Mouse (Mus musculus): ENCODE measurements around the gene Nfkbib. TPM values are rescaled to one million over a fixed set of nuclear protein-coding genes. Genes with fewer than 3 reads are reported as not detected.
A peak's percentile ranks its signal among the peaks of the same experiment; 100 is the strongest.

The Nfkbib gene
- polyA plus RNA-seq, 1 experiment from 2014 or later, result 44.4 TPM

DNA sequence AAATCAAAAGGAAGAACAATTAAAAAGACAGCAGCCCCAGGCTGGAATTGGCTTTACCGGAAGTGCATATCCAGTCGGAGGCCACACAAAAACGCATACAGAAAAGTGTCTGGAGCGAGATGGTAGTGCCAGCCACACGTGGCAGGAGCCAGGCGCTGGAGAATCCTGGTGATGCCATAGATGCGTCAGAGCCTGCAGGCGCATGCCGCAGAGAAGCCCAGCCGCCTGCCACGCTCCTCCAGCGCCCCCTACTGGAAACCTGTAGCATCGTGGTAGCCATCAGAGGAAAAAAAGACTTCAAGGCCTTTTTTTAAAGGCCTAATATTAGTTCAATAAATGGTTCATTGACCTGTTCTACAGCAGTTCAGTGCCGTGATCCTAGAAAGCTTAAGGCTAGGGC lies 40.7 kb downstream of the Nfkbib start:
- no peak overlapping the region for H3K4me3 ChIP-seq (ENCODE audit: low read depth, low read length)
- ATAC-seq (ENCODE audit: insufficient number of reproducible peaks, low FRiP score, low TSS enrichment, low read depth), result no peak
- WGBS, result 9% methylated on average over 14 of the region's 14 CpGs
- no peaks in the 10 kb centered on the region for H3K36me3 ChIP-seq (ENCODE audit: control insufficient read depth, insufficient read depth, low read length)
- H3K27ac ChIP-seq (replicated peaks; ENCODE audit: low read depth, low read length), result no peak overlapping the region
- no peaks in the 10 kb centered on the region for H3K9me3 ChIP-seq (ENCODE audit: control insufficient read depth, low read length)
- H3K9ac ChIP-seq (ENCODE audit: low read length), result no peak overlapping the region
- DNase-seq (ENCODE audit: low spot score), result peak; percentile 91
- no peaks in the 10 kb centered on the region for H3K4me1 ChIP-seq (ENCODE audit: control insufficient read depth, insufficient read depth, low read length)
- H3K27me3 ChIP-seq (ENCODE audit: control insufficient read depth, insufficient read depth, low read length), result no peaks in the 10 kb centered on the region
- H3K4me2 ChIP-seq (ENCODE audit: low read depth, severe bottlenecking), result no peak overlapping the region

DNA sequence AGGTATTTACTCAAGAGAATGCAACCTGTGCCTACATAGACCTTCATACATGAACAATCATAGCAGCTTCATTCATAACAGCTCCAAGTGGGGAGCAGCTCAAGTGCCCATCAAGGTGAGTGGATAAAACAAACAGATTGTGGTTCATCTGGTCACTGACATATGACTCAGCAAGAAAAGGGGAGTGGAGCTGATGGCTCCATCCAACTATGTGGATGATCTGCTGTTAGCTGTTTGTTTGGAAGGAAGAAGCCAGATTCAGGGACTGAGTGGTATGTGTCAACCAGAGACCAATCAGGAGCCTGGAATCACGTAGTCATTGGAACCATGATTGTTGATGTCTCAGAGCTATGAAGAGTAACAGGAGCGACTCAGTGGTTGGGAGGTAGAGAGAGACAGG lies 42.7 kb downstream of the Nfkbib start:
- H3K36me3 ChIP-seq (ENCODE audit: control insufficient read depth, insufficient read depth, low read length), result no peaks in the 10 kb centered on the region
- 90% methylated on average over 2 of the region's 2 CpGs for WGBS
- H3K4me3 ChIP-seq (ENCODE audit: low read depth, low read length), result no peak overlapping the region
- H3K27me3 ChIP-seq (ENCODE audit: control insufficient read depth, insufficient read depth, low read length), result no peaks in the 10 kb centered on the region
- no peak overlapping the region for H3K9ac ChIP-seq (ENCODE audit: low read length)
- H3K4me2 ChIP-seq (ENCODE audit: low read depth, severe bottlenecking), result no peak overlapping the region
- no peaks in the 10 kb centered on the region for H3K4me1 ChIP-seq (ENCODE audit: control insufficient read depth, insufficient read depth, low read length)
- H3K27ac ChIP-seq (replicated peaks; ENCODE audit: low read depth, low read length), result no peak overlapping the region
- ATAC-seq (ENCODE audit: insufficient number of reproducible peaks, low FRiP score, low TSS enrichment, low read depth) (no peak), DNase-seq (ENCODE audit: low spot score) (no peak)
- no peaks in the 10 kb centered on the region for H3K9me3 ChIP-seq (ENCODE audit: control insufficient read depth, low read length)

DNA sequence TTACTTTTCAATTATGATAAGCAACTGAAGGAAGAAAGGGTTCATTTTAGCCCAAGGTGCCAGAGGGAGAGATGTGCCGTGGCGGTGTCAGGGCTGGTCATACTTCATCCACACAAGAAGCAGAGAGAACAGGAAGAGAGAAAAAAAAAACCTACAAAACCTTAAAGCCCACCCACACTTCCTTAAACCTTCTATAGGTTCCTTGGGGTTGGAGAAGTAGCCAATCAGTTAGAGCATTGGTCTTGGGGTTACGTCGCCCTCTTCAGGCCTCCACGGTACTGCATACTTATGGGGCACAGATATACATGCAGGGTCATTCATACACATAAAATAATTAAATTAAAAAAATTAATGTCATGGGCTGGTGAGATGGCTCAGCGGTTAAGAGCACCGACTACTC lies 45.2 kb downstream of the Nfkbib start:
- Histone ChIP-seq H3K36me3 (ENCODE audit: control insufficient read depth, insufficient read depth, low read length) (no peaks in the 10 kb centered on the region), H3K4me3 (ENCODE audit: low read depth, low read length) (no peak overlapping the region), H3K27me3 (ENCODE audit: control insufficient read depth, insufficient read depth, low read length) (no peaks in the 10 kb centered on the region), H3K27ac (replicated peaks; ENCODE audit: low read depth, low read length) (no peak overlapping the region), H3K9ac (ENCODE audit: low read length) (no peak overlapping the region), H3K9me3 (ENCODE audit: control insufficient read depth, low read length) (no peaks in the 10 kb centered on the region), H3K4me2 (ENCODE audit: low read depth, severe bottlenecking) (no peak overlapping the region), H3K4me1 (ENCODE audit: control insufficient read depth, insufficient read depth, low read length) (0 out of 2 replicates have a peak, but pooled peaks cover 5% of the 10 kb centered on the region)
- ATAC-seq (ENCODE audit: insufficient number of reproducible peaks, low FRiP score, low TSS enrichment, low read depth) (no peak), DNase-seq (ENCODE audit: low spot score) (no peak)
- WGBS, result 92% methylated on average over 7 of the region's 7 CpGs

DNA sequence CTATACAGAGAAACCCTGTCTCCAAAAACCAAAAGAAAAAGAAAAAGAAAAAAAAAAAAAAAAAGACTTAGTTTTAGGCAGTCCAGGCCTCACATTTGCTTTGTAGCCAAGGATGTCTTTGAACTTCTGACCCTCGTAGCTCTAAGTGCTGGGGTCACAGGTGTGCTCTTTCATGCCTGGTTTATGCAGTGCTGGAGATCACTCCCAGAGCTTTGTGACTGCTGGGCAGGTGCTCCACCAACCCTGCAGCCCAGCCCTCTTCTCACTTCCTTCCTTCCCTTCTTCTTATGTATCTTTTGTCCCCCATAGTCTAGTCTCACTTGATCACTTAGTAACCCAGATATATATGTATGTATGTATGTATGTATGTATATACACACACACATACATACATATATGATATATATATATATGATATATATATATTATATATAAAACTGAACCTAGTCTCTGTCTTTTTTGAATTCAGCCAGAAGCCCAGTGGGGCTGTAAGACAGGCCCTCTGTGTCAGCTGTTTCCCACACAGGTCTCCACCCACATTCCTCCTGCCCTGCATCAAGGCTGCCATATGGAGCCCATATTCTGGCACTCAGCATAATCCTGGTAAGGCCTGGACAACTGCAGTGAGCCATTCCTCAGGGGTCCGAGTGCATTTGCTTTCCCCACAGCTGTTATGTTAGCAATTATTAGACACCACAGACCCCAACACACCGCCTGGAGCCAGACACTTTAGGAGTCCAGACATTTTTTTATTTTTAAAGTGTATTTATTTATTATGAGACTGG lies 46.4 kb downstream of the Nfkbib start:
- H3K9ac ChIP-seq (ENCODE audit: low read length), result no peak overlapping the region
- H3K27ac ChIP-seq (replicated peaks; ENCODE audit: low read depth, low read length), result no peak overlapping the region
- H3K9me3 ChIP-seq (ENCODE audit: control insufficient read depth, low read length), result no peaks in the 10 kb centered on the region
- 0 out of 2 replicates have a peak, but pooled peaks cover 5% of the 10 kb centered on the region for H3K4me1 ChIP-seq (ENCODE audit: control insufficient read depth, insufficient read depth, low read length)
- H3K27me3 ChIP-seq (ENCODE audit: control insufficient read depth, insufficient read depth, low read length), result no peaks in the 10 kb centered on the region
- no peak for ATAC-seq (ENCODE audit: insufficient number of reproducible peaks, low FRiP score, low TSS enrichment, low read depth)
- no peak overlapping the region for H3K4me2 ChIP-seq (ENCODE audit: low read depth, severe bottlenecking)
- no peak overlapping the region for H3K4me3 ChIP-seq (ENCODE audit: low read depth, low read length)
- peak; percentile 42 for DNase-seq (ENCODE audit: low spot score)
- H3K36me3 ChIP-seq (ENCODE audit: control insufficient read depth, insufficient read depth, low read length), result no peaks in the 10 kb centered on the region
- 53% methylated on average over 3 of the region's 3 CpGs for WGBS

DNA sequence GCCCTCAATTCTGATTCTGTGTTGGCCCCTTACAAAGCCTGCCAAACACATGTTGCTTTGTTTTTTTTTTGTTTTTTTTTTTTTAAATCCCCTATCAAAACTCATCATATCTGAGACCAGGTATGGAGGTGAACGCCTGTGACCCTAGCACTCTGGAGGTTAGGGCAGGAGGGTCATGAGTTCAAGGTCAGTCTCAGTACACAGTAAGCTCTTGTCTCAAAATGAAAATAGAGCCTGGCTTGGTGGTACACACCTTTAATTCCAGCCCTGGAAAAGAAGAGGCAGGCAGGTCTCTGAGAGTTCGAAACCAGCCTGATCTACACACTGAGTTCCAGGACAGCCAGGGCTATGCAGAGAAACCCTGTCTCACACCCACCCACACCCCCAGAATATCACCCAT lies 47.7 kb downstream of the Nfkbib start:
- 0 out of 2 replicates have a peak, but pooled peaks cover 5% of the 10 kb centered on the region for H3K4me1 ChIP-seq (ENCODE audit: control insufficient read depth, insufficient read depth, low read length)
- no peaks in the 10 kb centered on the region for H3K36me3 ChIP-seq (ENCODE audit: control insufficient read depth, insufficient read depth, low read length)
- no peak overlapping the region for H3K9ac ChIP-seq (ENCODE audit: low read length)
- ATAC-seq (ENCODE audit: insufficient number of reproducible peaks, low FRiP score, low TSS enrichment, low read depth), result no peak
- no peaks in the 10 kb centered on the region for H3K27me3 ChIP-seq (ENCODE audit: control insufficient read depth, insufficient read depth, low read length)
- no peak for DNase-seq (ENCODE audit: low spot score)
- no peak overlapping the region for H3K27ac ChIP-seq (replicated peaks; ENCODE audit: low read depth, low read length)
- H3K9me3 ChIP-seq (ENCODE audit: control insufficient read depth, low read length), result no peaks in the 10 kb centered on the region
- WGBS, result 80% methylated on average over 2 of the region's 2 CpGs
- no peak overlapping the region for H3K4me3 ChIP-seq (ENCODE audit: low read depth, low read length)
- H3K4me2 ChIP-seq (ENCODE audit: low read depth, severe bottlenecking), result no peak overlapping the region

DNA sequence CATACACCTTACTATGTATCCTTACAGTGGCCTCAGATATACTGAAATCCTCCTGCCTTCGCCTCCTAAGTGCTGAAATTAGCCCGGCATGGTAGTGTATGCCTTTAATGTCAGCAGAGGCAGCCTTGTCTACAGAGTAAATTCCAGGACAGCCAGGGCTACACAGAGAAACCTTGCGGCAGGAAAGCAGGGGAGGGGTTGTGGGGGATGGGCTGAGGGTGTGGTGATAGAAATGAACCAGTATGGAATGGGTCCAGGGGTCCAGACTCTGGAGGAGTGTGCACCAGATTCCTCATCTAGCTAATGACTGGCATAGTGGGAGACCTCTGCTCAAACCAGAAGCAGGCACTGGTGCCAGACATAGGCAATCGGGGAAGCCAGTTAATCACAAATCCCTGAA lies 48.2 kb downstream of the Nfkbib start:
- Histone ChIP-seq H3K4me2 (ENCODE audit: low read depth, severe bottlenecking) (no peak overlapping the region), H3K4me1 (ENCODE audit: control insufficient read depth, insufficient read depth, low read length) (0 out of 2 replicates have a peak, but pooled peaks cover 5% of the 10 kb centered on the region), H3K27me3 (ENCODE audit: control insufficient read depth, insufficient read depth, low read length) (no peaks in the 10 kb centered on the region), H3K9ac (ENCODE audit: low read length) (no peak overlapping the region), H3K36me3 (ENCODE audit: control insufficient read depth, insufficient read depth, low read length) (no peaks in the 10 kb centered on the region), H3K9me3 (ENCODE audit: control insufficient read depth, low read length) (no peaks in the 10 kb centered on the region), H3K4me3 (ENCODE audit: low read depth, low read length) (no peak overlapping the region), H3K27ac (replicated peaks; ENCODE audit: low read depth, low read length) (no peak overlapping the region)
- ATAC-seq (ENCODE audit: insufficient number of reproducible peaks, low FRiP score, low TSS enrichment, low read depth) (no peak), DNase-seq (ENCODE audit: low spot score) (no peak)
- WGBS, result 50% methylated on average over 4 of the region's 4 CpGs

DNA sequence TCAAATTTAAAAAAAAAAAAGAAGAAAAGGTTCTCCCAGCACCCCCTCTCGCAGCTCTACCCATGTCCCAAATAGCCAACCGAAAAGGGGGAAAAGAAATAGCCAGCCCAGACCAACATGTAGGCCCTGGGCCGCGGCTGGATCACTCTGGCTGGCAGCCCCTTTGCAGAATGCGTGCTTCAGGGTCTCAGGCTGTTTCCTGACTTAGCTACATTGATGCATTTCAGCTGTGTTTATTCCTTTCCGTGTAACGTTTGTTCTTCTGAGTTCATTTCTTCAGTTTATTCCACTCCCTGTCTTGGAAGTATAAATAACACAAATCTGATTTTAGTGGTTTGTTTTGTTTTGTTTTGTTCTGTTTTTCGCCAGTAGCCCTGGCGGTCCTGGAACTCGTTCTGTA lies 49.6 kb downstream of the Nfkbib start:
- no peak overlapping the region for H3K9ac ChIP-seq (ENCODE audit: low read length)
- H3K36me3 ChIP-seq (ENCODE audit: control insufficient read depth, insufficient read depth, low read length), result no peaks in the 10 kb centered on the region
- no peak overlapping the region for H3K4me3 ChIP-seq (ENCODE audit: low read depth, low read length)
- no peaks in the 10 kb centered on the region for H3K27me3 ChIP-seq (ENCODE audit: control insufficient read depth, insufficient read depth, low read length)
- H3K4me1 ChIP-seq (ENCODE audit: control insufficient read depth, insufficient read depth, low read length), result 0 out of 2 replicates have a peak, but pooled peaks cover 5% of the 10 kb centered on the region
- no peak overlapping the region for H3K4me2 ChIP-seq (ENCODE audit: low read depth, severe bottlenecking)
- WGBS, result 86% methylated on average over 10 of the region's 10 CpGs
- ATAC-seq (ENCODE audit: insufficient number of reproducible peaks, low FRiP score, low TSS enrichment, low read depth), result no peak
- no peaks in the 10 kb centered on the region for H3K9me3 ChIP-seq (ENCODE audit: control insufficient read depth, low read length)
- no peak for DNase-seq (ENCODE audit: low spot score)
- H3K27ac ChIP-seq (replicated peaks; ENCODE audit: low read depth, low read length), result no peak overlapping the region

DNA sequence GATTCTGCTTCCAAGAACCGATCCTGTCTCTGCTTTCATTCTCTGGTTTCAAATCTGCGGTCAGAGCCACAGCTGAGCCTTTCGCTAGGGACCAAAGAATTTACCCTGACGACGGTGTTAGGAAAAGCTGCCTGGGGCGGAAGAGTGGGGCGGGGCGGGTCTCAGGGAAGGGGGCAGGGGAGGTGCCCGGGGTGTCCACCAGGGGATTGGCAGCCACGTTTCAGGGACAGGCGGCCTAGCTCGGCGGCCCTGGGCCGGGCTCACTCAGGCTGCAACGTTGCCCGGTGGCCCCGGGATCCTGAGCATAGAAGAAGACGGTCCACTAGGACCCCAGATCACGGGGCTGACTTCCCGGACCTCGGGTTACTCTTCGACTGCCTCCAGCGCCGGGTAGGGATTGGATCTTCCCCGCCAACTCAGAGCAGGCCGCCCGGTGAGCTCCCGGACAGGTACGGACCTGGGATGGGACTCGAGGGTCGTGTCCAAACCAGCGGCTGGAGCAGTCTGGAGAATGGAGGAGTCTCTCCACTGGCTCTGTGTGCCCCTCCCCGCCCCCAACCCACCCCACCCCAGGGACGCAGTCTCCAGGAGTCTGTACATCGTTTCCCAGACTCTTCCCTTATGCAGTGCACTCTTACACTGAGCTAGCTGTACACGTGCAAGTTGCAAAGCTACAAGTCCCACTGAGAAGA lies 50.6 kb downstream of the Nfkbib start, which contains the start of gene Fbxo17:
TSS of gene Fbxo17 (plus strand) at position 215 of the 692 bp plus-strand sequence.
- Histone ChIP-seq H3K9ac (ENCODE audit: low read length) (peak within 1 kb of the TSS; percentile 78), H3K4me1 (ENCODE audit: control insufficient read depth, insufficient read depth, low read length) (0 out of 2 replicates have a peak, but pooled peaks cover 5% of the 10 kb centered on the region), H3K9me3 (ENCODE audit: control insufficient read depth, low read length) (no peaks in the 10 kb centered on the region), H3K4me2 (ENCODE audit: low read depth, severe bottlenecking) (peak within 1 kb of the TSS; percentile 75), H3K36me3 (ENCODE audit: control insufficient read depth, insufficient read depth, low read length) (no peaks in the 10 kb centered on the region), H3K27me3 (ENCODE audit: control insufficient read depth, insufficient read depth, low read length) (no peaks in the 10 kb centered on the region), H3K4me3 (ENCODE audit: low read depth, low read length) (peak within 1 kb of the TSS; percentile 48), H3K27ac (replicated peaks; ENCODE audit: low read depth, low read length) (0 out of 2 replicates have a peak within 1 kb of the TSS, but pooled peaks have one; percentile 36)
- peak; percentile 79 for ATAC-seq (ENCODE audit: insufficient number of reproducible peaks, low FRiP score, low TSS enrichment, low read depth)
- DNase-seq (ENCODE audit: low spot score), result peak; percentile 81
- WGBS, result 5% methylated on average over 36 of the region's 36 CpGs
